In genomic region chr2:21958365-21958764, GRCm38 (mm10) we compare ENCODE assay signal across 8 mouse cellular contexts.
DNase-seq lines count a peak whose midpoint lies in the region; ATAC-seq and TF ChIP-seq lines count a peak whose summit lies in the region.

No protein-coding gene starts in this region.

- peak; percentile 78; the same call in 1 of the 2 replicates for TF ChIP-seq CTCF in brain, embryonic 14.5 days (IDR thresholded peaks at IDR 0.05; ENCODE audit: borderline replicate concordance, extremely low read depth, insufficient read depth, insufficient read length)

- peak overlapping the region; percentile 36; the same call in 1 of the 2 replicates for H3K4me2 ChIP-seq in forebrain, embryonic 14.5 days (ENCODE audit: low read length)
- H3K4me2 ChIP-seq in limb, embryonic 11.5 days (ENCODE audit: low read depth, severe bottlenecking) = no peak overlapping the region
- peak overlapping the region; percentile 44 for H3K4me2 ChIP-seq in neural tube, embryonic 13.5 days

- peak overlapping the region; percentile 71 for H3K27ac ChIP-seq in forebrain, embryonic 14.5 days (ENCODE audit: low read depth, low read length)
- no peak overlapping the region for H3K27ac ChIP-seq in limb, embryonic 11.5 days (replicated peaks; ENCODE audit: low read depth, low read length)
- peak overlapping the region; percentile 55 for H3K27ac ChIP-seq in neural tube, embryonic 13.5 days (replicated peaks)

- ATAC-seq in forebrain, embryonic 14.5 days = peak; percentile 88
- peak; percentile 97 for ATAC-seq in inflammation-experienced regulatory T-cells, adult 6 months
- ATAC-seq in limb, embryonic 11.5 days (ENCODE audit: insufficient number of reproducible peaks, low FRiP score, low TSS enrichment, low read depth) = peak; percentile 48; the same call in 1 of the 2 replicates
- ATAC-seq in neural tube, embryonic 13.5 days (ENCODE audit: low read depth) = peak; percentile 73

- H3K4me1 ChIP-seq in forebrain, embryonic 14.5 days (ENCODE audit: control insufficient read depth, insufficient read depth, low read length) = peaks cover 7% of the 10 kb centered on the region; the same call in 1 of the 2 replicates
- 0 out of 2 replicates have a peak, but pooled peaks cover 2% of the 10 kb centered on the region for H3K4me1 ChIP-seq in limb, embryonic 11.5 days (ENCODE audit: control insufficient read depth, insufficient read depth, low read length)
- peaks cover 23% of the 10 kb centered on the region for H3K4me1 ChIP-seq in neural tube, embryonic 13.5 days (replicated peaks)

- H3K36me3 ChIP-seq in forebrain, embryonic 14.5 days (ENCODE audit: control insufficient read depth, insufficient read depth, low read length) = no peaks in the 10 kb centered on the region
- no peaks in the 10 kb centered on the region for H3K36me3 ChIP-seq in limb, embryonic 11.5 days (ENCODE audit: control insufficient read depth, insufficient read depth, low read length)
- no peaks in the 10 kb centered on the region for H3K36me3 ChIP-seq in neural tube, embryonic 13.5 days

- peak; percentile 19 for DNase-seq in ovary, postnatal 14 days (ENCODE audit: low spot score)
- no peak for DNase-seq in ovary, adult 18-20 months (ENCODE audit: low spot score)
- DNase-seq in brain, embryonic 14.5 days (ENCODE audit: low read depth) = peak; percentile 96
- peak; percentile 93 for DNase-seq in forebrain, embryonic 14.5 days (ENCODE audit: low spot score)
- peak; percentile 48 for DNase-seq in limb, embryonic 11.5 days (ENCODE audit: low spot score)
- DNase-seq in ovary, postnatal 10 days (ENCODE audit: low spot score) = no peak

- no peaks in the 10 kb centered on the region for H3K27me3 ChIP-seq in forebrain, embryonic 14.5 days (replicated peaks; ENCODE audit: control insufficient read depth, insufficient read depth, low read length)
- H3K27me3 ChIP-seq in limb, embryonic 11.5 days (ENCODE audit: control insufficient read depth, insufficient read depth, low read length) = no peaks in the 10 kb centered on the region
- H3K27me3 ChIP-seq in neural tube, embryonic 13.5 days = no peaks in the 10 kb centered on the region

- WGBS in forebrain, embryonic 14.5 days = 4% methylated on average over 3 of the region's 3 CpGs
- WGBS in limb, embryonic 11.5 days = 1% methylated on average over 3 of the region's 3 CpGs
- WGBS in neural tube, embryonic 13.5 days = 2% methylated on average over 3 of the region's 3 CpGs

- no peaks in the 10 kb centered on the region for H3K9me3 ChIP-seq in forebrain, embryonic 14.5 days (replicated peaks; ENCODE audit: control insufficient read depth, low read length)
- no peaks in the 10 kb centered on the region for H3K9me3 ChIP-seq in limb, embryonic 11.5 days (ENCODE audit: control insufficient read depth, low read length)
- H3K9me3 ChIP-seq in neural tube, embryonic 13.5 days = no peaks in the 10 kb centered on the region

- peak overlapping the region; percentile 43 for H3K9ac ChIP-seq in forebrain, embryonic 14.5 days (ENCODE audit: low read length)
- no peak overlapping the region for H3K9ac ChIP-seq in limb, embryonic 11.5 days (ENCODE audit: low read length)
- peak overlapping the region; percentile 34 for H3K9ac ChIP-seq in neural tube, embryonic 13.5 days

- no peak overlapping the region for H3K4me3 ChIP-seq in forebrain, embryonic 14.5 days (ENCODE audit: low read depth, low read length)
- H3K4me3 ChIP-seq in limb, embryonic 11.5 days (ENCODE audit: low read depth, low read length) = no peak overlapping the region
- no peak overlapping the region for H3K4me3 ChIP-seq in neural tube, embryonic 13.5 days

- TF ChIP-seq POLR2A in brain, embryonic 14.5 days (IDR thresholded peaks at IDR 0.05; ENCODE audit: borderline replicate concordance, extremely low read depth, insufficient read depth, insufficient read length, poor library complexity, severe bottlenecking) = no peak

Comparison
In these comparisons a context has a peak if more than half of its experiments do, and no peak if none do; other contexts are left out.
1. DNase-seq: peak in ovary, postnatal 14 days (single experiment), brain, embryonic 14.5 days (single experiment), forebrain, embryonic 14.5 days (single experiment) and limb, embryonic 11.5 days (single experiment); none in ovary, adult 18-20 months (single experiment) and ovary, postnatal 10 days (single experiment).
2. Peak in every context shown above with its lines, with median percentiles within 50 percentile points of each other: ATAC-seq.